Mouse (Mus musculus) megakaryocyte-erythroid progenitor cell, adult 5-6 weeks (primary cell): Measurements from ENCODE around the gene Pus3. TPM values are rescaled to one million over a fixed set of nuclear protein-coding genes. Genes with fewer than 3 reads are reported as not detected.

ENCODE experiments used
- ATAC-seq: replicated peaks from 2 replicates; pipeline ENCODE4 v1.8.0; 2016; ENCODE audit warnings: mild to moderate bottlenecking, inconsistent platforms; ENCODE audit not compliant: severe bottlenecking, poor library complexity, low FRiP score, low TSS enrichment
- total RNA-seq, 2 experiments: library from RNA; stranded (forward) in 1 of 2; stranded (reverse) in 1 of 2; fragments of 200-1000, 215-1000 nt in 1 of 2; fragments of >200 nt in 1 of 2; fragmentation: Nextera tagmentation in 1 of 2; gene quantifications; 2 replicates each; pipeline ENCODE4 v1.2.3; 2014 to 2017

The Pus3 gene
- total RNA-seq, 2 experiments from 2014 or later: 23.3 to 34.8 TPM

DNA sequence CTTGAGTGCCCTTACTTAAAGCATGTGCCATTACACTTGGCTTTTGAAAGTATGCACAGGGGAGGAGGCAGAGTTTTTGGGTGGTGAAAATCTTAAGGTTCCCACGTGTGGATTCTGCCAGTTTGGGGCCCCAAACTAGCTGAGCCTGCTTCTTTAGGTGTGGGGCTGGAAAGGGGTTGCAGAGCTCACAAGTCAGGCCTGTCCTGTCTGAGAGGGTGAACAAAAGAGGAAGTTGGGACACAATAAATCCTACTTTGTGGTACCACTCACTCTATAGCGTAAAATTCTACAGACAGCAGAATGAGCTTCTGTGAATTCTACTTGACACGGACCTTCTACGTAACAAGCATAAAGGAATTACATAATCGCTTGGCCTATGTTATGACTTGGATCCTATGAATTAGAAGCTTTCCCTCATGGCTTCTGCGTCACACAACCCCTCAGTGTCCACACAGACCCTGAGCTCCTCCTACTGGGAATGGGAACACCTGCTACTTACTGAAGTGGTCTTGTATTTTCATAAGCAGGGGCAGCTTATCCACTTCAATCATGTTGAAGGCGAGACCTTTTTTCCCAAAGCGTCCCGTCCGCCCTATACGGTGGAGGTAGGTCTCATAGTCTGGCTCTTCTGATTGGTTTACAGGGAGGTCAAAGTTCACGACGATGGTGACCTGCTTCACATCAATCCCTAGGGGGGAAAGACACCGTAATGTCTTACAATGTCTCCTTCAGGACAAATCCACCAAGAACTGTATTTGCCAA is 15.1 kb upstream of the Pus3 start:
- ATAC-seq: no peak

DNA sequence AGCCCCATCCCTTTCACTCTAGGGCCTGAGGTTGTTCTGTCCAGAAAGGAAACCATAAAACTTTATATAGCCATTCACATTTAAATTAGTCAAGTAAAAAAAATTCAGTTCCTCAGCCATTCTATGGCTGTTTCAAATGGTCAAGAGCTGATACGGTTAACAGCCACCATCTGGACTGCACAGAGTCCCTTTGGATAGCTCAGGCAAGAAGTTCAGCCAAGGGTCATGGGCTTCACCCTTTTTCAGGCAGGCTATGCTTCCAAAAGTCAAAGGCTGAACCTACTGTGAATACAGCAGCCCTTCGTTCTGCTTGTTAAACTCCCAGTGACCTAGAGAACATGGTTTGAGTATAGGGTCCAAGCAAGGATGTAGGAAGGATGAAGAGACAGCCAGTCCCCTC is 13.7 kb upstream of the Pus3 start:
- ATAC-seq: no peak

DNA sequence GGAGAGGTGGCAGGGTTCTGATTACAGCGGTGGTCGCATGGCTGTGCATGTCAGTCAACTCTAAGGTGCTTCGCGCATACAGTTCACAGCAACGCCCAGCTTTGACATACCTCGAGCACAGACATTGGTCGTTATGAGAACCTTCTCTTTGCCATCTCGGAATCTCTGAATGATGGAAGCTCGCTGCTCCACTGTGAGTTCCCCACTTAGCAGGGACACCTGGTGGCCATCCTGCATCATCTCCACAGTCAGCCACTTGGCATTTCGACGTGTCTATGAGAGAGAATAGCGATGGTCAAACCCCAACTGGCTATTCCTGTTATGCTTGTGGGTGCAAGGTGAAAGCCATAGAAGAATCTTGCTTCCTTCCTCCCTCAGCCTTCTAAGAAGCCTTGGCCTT is 12.7 kb upstream of the Pus3 start:
- ATAC-seq: no peak

GRCm38 (mm10) chr9:35546745-35547144 is 11.7 kb upstream of the Pus3 start:
- ATAC-seq: 0 out of 2 replicates have a peak, but pooled peaks have one; percentile 46

DNA sequence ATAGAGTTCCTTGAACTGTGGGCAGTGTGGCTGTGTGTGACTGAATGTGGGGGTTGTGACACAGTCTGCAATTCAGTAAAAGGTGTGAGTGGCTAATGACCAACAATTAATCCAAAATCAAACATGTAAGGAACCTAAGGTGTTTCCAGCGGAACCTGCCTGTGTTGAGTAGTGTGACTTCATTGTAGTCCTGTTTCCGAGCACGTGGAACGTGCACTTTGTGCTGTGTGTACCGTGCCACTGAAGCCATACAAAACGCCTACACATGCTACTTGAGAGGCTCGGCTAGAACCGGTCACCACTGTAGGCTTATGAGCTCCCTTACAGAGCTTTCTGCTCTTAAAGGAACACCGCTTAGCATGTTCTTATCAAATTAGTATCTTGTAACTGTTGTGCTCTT is 9.9 kb upstream of the Pus3 start:
- no peak for ATAC-seq

DNA sequence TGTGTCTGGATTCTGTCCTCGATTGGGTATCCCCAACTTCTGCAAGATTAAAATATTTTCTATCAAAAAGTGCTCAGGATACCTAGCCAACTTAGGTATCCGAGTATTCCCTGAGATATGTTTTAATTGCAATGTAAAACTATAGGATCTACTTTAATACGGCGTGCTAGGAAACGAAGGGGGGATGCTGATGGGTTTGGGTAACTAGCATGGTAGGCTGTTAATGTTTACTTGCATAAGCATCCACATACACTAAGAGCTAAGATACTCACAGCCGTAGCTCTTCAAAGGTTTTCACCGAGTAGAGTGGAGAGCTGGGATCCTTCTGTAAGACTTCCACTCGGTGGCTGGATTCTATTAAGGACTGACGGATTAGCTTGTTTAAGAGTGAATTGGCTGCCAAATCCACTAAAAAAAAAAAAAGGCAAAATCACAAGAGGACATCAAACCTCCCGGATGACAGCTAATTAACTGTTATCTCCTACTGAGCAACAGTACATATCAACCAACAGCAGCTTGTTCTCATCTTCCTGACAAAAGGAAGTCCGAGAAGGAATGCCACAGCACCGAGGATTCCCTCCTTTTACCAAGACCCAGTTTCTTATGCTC is 1.8 kb upstream of the Pus3 start:
- ATAC-seq: no peak

GRCm38 (mm10) chr9:35559009-35559890 is 855 bp downstream of the Pus3 start:
- ATAC-seq: peak; percentile 97

- no peak for ATAC-seq
Observed at GRCm38 (mm10) chr9:35561076-35561475, 2.7 kb downstream of the Pus3 start.

DNA sequence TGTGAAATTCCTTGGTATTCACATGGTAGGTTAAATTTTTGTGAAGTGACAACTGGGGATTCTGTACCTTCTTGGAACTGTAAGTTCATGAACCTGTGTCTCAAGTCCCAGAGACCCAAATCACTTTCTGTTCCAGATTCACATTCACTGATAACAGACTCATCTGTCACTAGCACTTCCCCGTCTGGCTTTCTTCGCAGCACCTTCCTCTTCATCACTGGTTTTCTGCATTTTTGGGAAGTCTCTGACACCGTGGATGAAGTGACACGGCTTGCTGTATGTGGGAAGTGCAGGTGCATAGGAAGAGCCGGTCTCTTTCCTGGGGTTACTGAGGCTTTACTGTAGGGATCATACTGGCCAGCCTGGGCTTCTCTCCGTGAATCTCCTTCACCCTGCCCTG is 3.2 kb downstream of the Pus3 start:
- ATAC-seq: no peak

GRCm38 (mm10) chr9:35564536-35565240 is 6.3 kb downstream of the Pus3 start:
- ATAC-seq: no peak

- no peak for ATAC-seq
Observed at GRCm38 (mm10) chr9:35567995-35568394, 9.6 kb downstream of the Pus3 start.

DNA sequence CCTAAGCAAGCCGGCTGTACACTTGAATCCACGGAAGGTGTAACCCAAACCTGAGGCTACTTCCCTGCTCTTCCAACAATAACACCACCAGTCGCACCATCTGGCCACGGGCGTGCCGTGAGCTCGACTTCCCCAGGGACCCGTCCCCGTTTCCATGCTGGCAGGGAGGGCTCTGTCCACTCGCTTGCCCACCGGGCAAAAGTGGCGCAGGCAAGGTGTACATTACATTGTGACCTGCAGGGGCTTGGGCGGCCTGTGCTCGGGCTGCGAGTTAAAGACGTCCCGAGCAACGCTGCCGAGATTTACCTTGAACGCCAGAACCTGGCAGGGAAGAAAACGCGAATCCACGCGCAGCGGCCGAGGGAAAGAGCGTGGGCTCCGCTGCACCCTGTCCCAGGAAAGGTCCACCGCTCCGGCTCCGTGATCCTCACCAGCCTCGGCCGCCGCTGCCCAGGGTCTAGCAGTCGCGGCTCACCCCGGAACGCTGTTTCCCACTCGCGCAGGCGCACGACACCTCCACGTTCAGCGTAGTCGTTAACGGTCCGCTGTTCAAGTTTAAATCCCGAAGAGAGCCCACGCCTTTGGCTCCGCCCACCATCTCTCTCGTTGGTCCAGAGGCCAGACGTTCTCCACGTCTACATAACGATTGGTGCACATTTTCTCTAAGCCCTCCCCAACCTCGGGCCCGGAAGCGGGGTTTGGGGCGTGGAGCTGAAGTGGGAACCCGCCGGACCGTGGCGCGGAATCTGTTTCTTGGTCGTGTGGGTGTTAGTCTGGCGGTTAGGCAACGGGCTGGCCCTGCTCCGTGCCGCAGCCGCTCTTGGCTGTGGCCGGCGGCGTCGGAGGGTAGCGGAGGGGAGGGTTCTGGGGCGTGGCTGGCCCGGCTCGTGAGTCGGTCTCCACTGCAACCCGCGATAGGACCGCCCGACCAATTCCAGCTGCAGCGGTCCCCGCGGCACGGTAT is 11.5 kb downstream of the Pus3 start, which contains the start of the genes Pate2 and Hyls1:
Pate2 (plus strand) TSS at position 714 of the 964 bp plus-strand sequence.
Hyls1 (minus strand) TSS at position 828 of the 964 bp plus-strand sequence.
- peak; percentile 97 for ATAC-seq

DNA sequence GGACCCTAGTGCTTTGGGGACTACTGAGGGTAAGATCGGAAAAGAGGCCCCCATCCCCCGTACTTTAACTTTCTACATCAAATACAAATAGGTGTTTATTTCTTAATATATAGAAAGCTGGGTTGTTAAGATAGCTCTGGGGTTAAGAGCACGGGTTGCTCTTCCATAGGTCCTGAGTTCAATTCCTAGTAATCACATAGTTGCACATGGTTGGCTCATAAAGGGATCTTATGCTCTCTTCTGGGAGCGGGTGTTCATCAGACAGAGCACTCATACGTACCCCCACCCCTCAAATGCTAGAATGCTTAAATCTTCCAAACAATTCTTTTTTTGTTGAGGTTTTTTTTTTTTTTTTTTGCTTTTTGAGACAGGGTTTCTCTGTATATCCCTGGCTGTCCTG is 12.3 kb downstream of the Pus3 start:
- no peak for ATAC-seq

DNA sequence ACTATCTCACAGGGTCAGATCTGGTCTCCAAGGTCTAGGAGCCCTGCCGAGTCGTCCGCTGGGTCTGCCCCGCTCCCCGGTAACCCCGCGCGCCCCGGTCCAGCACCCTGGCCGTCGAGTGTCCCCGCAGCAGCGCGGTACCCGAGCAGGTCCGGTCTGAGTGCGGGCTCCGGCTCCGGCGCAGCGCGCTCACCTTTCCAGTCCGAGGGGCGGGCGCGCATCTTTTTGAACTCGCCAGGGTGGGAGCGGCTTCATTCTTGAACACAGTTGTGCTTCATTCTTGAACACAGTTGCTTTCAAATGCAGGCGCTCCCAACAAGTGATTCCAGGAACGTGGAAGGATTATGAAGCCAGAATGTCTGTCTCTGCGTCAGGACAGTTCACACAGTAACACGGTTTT is 16.0 kb downstream of the Pus3 start:
- ATAC-seq: no peak

DNA sequence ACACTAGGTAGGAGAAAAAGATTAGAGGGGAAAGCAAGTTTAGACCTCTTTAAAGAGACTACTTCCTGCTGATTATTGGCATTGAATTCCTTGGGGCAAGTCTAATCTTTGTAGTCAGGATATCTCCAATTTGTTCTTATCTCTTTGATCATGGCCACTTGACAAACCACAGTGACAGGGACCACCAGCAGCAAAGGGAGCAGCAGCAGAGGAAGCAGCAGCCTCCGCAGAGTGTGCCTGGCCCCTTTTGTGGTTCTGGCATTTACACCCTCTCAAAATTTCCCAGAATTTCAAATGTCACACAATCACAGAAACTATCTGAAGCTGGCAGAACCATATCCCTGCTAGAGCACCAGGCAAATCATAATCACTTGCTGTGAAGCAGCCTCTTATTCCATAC is 29.3 kb downstream of the Pus3 start:
- no peak for ATAC-seq

DNA sequence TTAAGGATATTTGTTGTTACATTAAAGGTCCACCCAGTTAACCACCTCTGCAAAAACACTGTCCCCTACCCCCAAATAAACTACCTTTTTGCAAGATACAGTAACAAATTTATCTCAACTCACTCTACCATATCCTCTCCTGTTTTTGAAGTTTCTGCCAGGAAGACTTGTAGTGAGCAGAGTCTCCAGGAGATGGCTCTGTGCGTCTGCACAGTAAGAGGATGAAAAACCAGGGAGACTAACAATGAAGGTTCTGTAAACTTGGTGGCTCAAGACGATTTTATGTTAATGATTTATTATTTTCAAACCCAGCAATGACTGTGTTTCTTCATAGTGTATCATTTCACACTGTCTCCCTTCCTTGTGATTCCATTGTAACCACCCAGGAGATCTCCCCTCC is 34.5 kb downstream of the Pus3 start:
- 0 out of 2 replicates have a peak, but pooled peaks have one; percentile 44 for ATAC-seq

DNA sequence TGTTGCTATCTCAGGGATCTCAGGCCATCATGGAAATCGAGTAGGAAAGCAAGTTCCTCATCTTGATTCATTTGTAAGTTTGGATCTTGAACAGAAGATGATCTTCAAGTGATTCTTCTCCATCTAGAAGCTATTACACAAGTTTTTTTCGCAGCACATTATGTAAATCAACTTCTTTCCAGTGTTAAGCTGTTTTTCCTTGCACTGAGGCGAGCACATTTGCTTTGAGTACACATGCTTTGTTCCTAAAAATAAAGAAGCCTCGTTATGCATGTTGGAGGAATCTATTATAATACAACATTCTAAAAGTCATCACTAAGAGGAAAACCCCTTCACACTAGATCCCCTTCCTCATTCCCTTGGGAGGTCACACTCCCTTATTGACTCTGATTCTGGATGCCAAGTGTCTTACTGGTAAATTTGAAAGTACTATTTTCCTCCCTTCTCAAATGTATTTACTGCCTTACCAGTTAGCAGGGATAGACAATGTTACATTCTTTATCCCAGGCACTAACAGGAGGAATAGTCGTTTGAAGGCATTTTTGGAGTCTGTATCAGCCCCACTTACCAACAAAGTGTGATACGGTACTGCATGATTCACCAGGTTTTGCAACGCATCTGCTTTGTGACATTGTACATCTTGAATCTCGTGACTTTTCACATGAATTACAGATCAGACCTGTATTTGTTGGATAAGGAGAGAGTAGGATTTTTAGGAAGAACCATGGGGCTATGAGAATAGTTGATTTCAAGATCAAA is 49.4 kb downstream of the Pus3 start:
- ATAC-seq: no peak

DNA sequence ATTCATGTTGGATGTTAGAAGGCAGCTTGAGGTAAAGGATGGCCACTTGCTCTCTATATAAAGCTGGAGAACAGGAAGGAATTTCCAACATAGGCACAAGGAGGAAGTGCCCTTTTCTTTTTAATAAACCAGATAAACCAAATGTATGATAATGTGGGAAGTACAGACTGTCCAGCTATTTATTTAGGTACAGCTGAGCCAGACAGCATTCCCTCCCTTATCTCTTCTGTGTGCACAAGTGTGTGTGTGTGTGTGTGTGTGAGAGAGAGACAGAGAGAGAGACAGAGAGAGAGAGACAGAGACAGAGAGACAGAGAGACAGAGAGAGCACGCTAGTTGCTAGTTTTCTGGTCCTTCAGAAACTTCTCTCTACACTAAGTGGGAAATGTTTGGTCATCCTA is 53.4 kb downstream of the Pus3 start, which contains the start of gene Pate4:
Pate4 (minus strand) TSS at position 101 of the 400 bp plus-strand sequence.
- no peak for ATAC-seq
